Mouse (Mus musculus) lung, postnatal 4 days (tissue): ENCODE measurements around the gene Ehd1.
"Not testable (repeated sequence)": the region's sequence is repeated elsewhere in the genome, so short reads cannot be mapped to it uniquely, and the experiment has no call there.

ENCODE experiments used
- DNase-seq, 2 experiments: peaks; one replicate each; pipeline ENCODE4 v3.0.0; 2021

The Ehd1 gene

GRCm38 (mm10) chr19:6280554-6280953 lies 4.0 kb downstream of the Ehd1 start:
- DNase-seq, result no peak

DNA sequence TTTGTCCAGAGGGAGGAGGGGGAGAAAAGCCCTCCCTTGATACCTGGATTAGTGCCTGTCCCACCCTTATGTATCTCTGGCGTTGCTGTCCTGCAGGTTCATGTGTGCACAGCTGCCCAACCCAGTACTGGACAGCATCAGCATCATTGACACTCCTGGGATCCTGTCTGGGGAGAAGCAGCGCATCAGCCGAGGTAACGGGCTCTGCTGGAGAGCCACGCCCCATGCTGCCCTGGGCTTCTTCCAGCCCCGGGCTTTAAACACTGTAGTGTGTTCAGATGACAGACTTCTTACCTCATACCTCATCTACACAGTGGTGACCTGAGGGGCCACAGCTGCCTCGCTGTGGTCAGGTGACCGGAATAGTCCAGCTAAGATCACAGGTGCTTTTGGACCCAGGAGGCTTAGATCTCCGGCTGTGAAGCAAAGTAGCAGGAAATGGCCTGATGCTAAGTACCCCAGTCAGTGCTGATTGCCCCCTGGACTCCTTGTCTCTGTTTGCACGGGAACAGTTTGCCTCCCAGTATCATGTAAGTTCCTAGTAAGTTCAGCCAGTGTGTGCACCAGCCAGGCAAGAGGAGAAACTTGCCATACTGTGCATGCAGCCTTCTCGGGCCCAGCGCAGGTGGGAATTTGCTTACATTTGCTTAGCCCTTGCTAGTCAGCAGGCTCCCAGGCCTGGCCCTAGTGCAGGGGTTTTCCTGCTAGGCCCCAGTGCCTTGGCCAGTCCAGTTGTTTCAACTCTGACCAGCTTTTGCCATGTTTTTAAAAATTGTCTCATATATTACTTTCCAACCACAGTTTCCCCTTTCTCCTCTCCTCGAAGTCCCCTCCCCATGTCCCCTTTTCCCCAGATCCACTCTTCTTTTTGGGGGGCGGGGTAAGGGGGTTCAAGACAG lies 4.8 kb downstream of the Ehd1 start:
- DNase-seq, result no peak

- no peak for DNase-seq
These were observed 6.5 kb downstream of the Ehd1 start for GRCm38 (mm10) chr19:6283001-6283400.

DNA sequence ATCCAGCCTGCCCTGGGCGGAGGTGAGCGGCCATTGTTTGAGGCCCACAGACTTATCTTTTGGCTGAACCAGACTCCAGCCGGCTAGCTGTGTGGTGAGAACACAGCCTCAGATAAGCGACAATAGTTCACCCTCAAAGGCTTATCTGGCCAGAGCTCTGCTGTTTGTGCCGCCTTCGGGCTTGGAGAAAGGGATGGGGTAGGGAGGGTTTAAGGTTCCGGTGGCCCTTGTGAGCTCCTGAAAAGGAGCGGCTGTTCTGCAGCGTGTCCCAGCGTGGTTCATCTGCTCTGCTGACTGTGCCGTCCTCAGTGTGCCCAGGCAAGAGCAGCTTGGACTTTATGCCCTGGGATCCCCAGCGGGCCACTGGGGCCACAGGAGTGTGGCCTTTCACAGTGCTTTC lies 8.0 kb downstream of the Ehd1 start:
- DNase-seq, result no peak

DNA sequence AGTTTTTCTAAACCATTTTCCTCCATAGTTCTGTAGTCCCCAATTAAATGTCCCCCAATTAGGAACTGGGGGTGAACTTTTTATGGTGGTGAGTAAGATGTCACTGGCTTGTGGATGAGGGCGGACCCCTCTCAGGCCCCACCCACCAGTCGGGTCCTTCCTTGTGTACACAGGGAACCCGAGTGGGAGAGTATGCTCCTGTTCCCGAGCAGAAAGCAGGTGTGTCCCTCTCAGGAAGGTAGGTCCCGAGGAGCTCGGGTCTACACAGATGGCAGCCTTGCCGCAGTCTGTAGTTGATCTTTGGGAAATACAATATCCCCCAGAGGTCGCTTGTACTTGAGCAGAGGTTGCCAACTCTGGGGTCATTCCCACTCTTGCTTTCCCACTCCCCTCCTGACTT lies 8.7 kb downstream of the Ehd1 start:
- no peak for DNase-seq

GRCm38 (mm10) chr19:6285632-6286433 lies 9.3 kb downstream of the Ehd1 start:
- DNase-seq, result peak; percentile 62 to 77

DNA sequence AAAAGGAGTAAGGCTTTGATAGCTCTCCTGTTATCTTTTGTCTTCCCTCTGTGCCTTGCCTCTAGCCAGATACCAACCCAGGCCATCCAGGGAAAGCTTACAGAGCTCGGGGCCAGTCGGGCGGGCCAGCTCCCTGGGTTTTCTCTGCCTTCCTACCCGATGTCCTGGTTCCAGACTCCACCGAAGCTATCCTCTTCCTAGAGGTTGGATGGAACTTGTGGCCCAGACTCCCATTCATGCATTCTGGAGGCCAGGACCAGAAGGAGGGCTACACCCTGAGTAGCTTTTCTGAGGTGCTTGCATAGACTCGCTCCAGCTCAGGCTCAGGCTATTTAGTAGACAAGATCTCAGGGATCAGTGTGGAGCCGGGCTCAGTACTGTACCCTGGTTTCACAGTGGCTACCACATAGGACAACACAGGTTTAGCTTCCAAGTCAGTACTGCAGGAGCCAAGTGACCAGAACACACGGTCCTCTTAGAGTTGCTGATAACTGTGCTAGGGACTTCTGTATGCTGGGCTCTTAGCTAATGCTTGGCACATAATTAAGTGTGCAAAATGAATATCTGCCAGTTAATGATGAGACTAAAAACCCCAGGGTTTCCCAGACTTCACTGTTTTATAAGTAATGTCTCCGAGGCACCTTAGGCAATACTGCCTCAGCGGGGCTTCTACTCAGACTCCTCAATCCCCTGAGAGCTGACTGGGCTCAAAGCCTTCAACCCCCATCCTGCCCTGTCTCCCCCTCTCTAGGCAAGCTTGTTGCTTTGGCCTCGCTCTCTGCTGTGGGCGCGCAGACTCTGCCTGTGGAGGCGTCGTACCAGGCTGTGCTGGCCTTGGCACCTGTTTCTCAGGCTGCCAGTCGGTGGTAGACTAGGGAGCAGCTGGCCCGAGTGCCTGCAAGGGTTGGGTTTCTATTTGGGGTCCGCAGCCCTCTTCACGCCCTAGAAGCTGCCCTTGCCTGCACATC lies 10.2 kb downstream of the Ehd1 start:
- DNase-seq, result no peak

GRCm38 (mm10) chr19:6288236-6288894 lies 11.8 kb downstream of the Ehd1 start:
- peak in 1 of 2 experiments; percentile 54 for DNase-seq

DNA sequence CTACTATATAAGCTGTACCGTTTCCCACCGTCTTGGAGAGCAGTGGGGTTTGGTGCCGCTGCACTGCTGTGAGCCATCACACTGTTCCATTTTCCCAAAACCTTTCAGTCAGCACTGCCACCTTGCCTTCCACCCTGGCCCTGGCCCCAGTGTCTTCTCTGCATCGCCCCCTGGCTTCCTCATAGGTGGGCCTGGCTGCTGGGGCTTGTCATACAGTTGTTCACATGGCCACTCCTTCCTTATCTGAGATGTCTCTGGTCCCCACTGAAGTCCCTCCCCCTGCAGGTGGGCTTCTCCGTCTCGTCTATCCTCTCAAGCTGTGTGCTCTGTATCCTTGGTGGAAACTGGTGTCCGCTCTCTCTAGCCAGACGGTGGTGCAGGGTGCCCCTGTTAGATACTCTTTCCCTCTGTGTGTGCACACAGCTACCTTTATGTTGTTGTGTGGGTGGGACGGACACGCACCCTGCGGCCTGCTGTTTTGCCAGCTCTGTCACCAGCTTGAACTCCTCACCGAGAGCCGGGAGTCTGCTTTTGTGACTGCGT lies 13.2 kb downstream of the Ehd1 start:
- DNase-seq, result no peak

- not testable (repeated sequence) for DNase-seq
These were observed 14.2 kb downstream of the Ehd1 start for GRCm38 (mm10) chr19:6290720-6291116.

DNA sequence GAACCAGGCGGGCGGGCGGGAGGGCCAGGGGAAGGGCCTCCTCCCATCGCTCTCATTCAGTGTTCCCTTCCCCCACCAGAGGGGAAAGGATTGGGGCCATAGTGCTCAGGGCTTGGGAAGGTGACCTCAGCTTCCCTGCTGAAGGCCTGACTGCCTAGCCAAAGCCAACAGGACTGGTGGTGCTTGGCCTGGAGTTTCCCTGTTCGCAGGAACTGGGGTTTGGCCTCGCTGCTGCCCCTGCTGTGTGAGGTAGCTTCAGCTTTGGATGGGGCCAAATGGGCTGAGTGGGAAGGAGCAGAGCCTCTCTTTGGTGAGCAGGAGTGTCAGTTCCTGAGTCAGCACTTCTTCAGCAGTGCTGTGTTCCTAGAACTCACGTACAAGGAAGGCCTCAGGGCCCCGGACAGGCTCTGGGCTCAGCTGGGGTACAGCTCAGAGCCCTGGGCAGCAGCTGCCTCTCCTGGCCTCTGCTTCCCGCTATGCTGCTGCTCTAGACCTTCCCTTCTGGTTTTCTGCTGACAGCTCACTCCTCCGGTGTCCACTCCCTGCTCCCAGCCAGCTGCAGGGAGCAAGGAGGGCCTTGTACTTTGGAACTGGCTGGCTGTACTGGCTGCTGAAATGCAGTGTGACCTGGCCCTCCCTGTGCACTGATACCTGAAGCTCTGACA lies 14.7 kb downstream of the Ehd1 start:
- DNase-seq, result no peak

DNA sequence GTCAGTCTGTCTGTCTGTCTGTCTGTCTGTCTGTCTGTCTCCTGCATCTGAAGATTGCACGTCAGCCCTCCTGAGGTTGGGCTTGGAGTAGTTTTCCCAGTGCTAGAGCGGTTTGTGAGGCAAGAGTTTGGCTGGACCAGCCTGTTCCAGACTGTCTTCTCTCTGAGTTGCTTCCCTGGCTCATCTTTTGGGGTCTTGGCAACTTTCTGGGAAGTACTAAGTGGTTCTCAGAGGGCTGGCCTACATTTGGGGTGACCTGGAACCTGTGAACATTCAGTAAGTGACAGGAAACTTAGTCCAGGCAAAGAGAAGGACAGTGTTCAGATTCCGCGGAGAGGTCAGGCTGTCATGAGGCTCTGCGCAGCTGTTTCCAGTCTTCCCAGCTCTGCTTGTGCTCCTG lies 15.7 kb downstream of the Ehd1 start:
- DNase-seq, result no peak

DNA sequence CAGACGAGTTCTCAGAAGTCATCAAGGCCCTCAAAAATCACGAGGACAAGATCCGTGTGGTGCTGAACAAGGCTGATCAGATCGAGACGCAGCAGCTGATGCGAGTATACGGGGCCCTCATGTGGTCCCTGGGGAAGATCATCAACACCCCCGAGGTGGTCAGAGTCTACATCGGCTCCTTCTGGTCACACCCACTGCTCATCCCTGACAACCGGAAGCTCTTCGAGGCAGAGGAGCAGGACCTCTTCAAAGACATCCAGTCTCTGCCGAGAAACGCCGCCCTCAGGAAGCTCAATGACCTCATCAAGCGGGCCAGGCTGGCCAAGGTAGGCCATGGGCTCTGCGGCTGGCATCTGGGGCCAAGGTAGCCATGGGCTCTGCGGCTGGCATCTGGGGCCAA lies 17.8 kb downstream of the Ehd1 start:
- DNase-seq, result no peak

GRCm38 (mm10) chr19:6296551-6297210 lies 20.2 kb downstream of the Ehd1 start:
- DNase-seq, result no peak

- DNase-seq, result peak in 1 of 2 experiments; percentile 65
These were observed 21.1 kb downstream of the Ehd1 start for GRCm38 (mm10) chr19:6297641-6298040.

DNA sequence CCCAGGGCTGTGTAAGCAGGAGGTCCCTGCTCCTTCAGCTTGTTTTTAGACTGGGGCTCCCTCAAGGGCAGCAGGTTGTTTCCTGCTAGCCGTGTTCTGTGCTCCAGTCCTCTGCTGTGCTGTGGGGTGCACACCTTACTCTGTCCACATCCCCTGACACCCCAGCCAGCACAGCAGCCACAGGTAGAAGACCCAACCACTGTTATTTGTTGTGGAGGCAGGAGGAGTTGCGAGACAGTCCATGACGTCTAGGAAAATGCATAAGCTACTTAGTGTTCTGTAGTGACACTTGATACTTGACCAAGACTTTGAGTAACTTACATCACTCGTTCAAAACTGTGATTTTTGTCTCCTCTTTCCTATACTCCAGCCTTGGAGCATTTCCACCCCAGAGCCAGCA lies 22.5 kb downstream of the Ehd1 start:
- no peak for DNase-seq

GRCm38 (mm10) chr19:6299450-6300267 lies 23.1 kb downstream of the Ehd1 start:
- DNase-seq, result peak; percentile 58 to 72

GRCm38 (mm10) chr19:6300402-6300841 lies 23.9 kb downstream of the Ehd1 start:
- DNase-seq, result peak; percentile 70 to 87

DNA sequence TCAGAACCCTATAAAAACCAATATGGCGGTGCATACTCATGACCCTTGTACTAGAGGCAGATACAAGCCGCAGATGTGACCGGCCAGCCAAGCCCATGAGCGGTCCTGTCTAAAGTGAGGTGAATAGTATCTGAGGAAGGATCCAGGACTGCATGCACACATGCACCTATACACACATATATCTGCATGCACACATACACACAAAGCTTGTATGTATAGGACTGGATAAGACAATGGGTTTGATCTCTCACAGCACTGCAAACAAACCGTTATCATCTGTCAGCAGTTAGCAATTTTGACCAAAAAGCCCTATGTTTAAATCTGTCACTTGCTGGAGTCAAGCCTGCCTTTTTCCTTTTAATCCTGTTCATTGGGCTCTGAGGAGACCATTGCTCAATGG lies 25.6 kb downstream of the Ehd1 start:
- DNase-seq, result no peak

- peak; percentile 50 to 70 for DNase-seq
These were observed 26.0 kb downstream of the Ehd1 start for GRCm38 (mm10) chr19:6302522-6302921.
